Mouse (Mus musculus): Measurements from ENCODE around the gene Dgkg. TPM values are rescaled to one million over a fixed set of nuclear protein-coding genes. Genes with fewer than 3 reads are reported as not detected.

Gene Dgkg
- polyA plus RNA-seq, 1 experiment from 2014 or later = 0.47 TPM

DNA sequence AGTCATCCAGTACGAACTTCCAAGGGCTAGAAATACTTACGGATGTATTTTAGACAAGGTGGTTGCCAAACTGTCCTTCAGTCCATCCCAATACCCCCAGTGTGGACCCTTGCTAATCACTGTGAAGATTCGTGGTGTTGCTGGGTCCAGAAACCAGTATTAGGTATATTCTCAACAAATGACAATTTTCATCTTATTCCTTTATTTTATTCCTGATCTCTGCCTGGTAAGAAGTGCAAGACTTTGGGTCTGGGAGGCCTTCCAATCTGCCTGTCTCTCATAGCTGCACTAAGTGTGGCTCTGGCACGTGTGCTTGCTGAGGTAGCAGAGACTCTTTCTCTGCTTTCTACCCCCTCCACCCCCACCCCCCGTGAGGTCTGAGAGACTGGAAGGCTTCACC, 156.5 kb downstream of the Dgkg start:
- no peaks in the 10 kb centered on the region for H3K9me3 ChIP-seq (ENCODE audit: control insufficient read depth, low read length)
- H3K36me3 ChIP-seq (ENCODE audit: control insufficient read depth, insufficient read depth, low read length) = no peaks in the 10 kb centered on the region
- H3K27me3 ChIP-seq (ENCODE audit: control insufficient read depth, insufficient read depth, low read length) = no peaks in the 10 kb centered on the region
- H3K9ac ChIP-seq (ENCODE audit: low read length) = no peak overlapping the region
- H3K4me2 ChIP-seq (ENCODE audit: low read depth, low read length, severe bottlenecking) = no peak overlapping the region
- DNase-seq (ENCODE audit: low spot score) (no peak), ATAC-seq (replicated peaks; ENCODE audit: low FRiP score) (no peak)
- H3K4me3 ChIP-seq (ENCODE audit: low read depth, low read length) = no peak overlapping the region
- H3K27ac ChIP-seq (ENCODE audit: low read depth, low read length) = no peak overlapping the region
- H3K4me1 ChIP-seq (replicated peaks; ENCODE audit: control insufficient read depth, insufficient read depth, low read length) = no peaks in the 10 kb centered on the region
- WGBS = 86% methylated on average over 5 of the region's 5 CpGs

DNA sequence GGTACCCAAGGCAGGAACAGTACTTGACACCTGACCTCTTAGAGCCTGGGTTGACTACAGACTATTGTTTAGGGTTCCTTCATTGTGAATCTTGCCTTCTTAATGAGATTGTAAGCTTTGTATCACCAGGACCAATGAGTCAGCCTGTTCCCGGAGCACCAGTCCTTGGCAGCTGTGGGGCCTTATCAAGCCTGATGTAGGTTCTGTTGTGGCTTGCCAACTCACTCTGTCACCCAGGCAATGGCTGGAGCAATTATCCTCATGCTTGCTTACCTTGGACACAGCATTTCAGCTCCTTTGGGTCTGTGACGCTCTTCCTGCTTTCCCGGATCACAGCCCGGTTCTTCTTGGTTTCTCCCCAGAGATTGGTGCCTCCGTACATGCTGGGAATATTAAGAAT, 157.1 kb downstream of the Dgkg start:
- H3K27me3 ChIP-seq (ENCODE audit: control insufficient read depth, insufficient read depth, low read length) = no peaks in the 10 kb centered on the region
- no peaks in the 10 kb centered on the region for H3K9me3 ChIP-seq (ENCODE audit: control insufficient read depth, low read length)
- no peaks in the 10 kb centered on the region for H3K36me3 ChIP-seq (ENCODE audit: control insufficient read depth, insufficient read depth, low read length)
- DNase-seq (ENCODE audit: low spot score) = no peak
- ATAC-seq (replicated peaks; ENCODE audit: low FRiP score) = no peak
- H3K4me1 ChIP-seq (replicated peaks; ENCODE audit: control insufficient read depth, insufficient read depth, low read length) = no peaks in the 10 kb centered on the region
- H3K9ac ChIP-seq (ENCODE audit: low read length) = no peak overlapping the region
- H3K4me3 ChIP-seq (ENCODE audit: low read depth, low read length) = no peak overlapping the region
- H3K27ac ChIP-seq (ENCODE audit: low read depth, low read length) = no peak overlapping the region
- 92% methylated on average over 5 of the region's 5 CpGs for WGBS
- H3K4me2 ChIP-seq (ENCODE audit: low read depth, low read length, severe bottlenecking) = no peak overlapping the region

DNA sequence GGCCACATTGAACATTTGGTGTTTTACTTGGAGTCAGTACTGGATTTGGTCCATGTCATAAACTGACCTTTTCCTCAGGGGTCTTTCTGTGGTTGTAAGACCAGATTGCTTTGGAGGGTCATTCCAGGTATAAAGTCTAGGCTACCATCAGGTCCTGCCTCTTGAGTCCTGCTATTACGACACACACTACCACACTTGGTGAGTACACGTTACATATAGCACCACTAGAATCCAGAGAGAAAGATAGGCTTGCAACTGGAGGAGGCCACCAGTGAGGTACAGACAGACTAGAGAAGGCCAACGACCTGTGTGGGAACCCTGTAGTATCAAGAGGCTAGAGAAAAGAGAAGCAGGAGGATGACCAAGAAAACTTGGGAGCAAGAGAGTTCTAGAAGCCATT, 157.6 kb downstream of the Dgkg start:
- Histone ChIP-seq H3K9me3 (ENCODE audit: control insufficient read depth, low read length) (no peaks in the 10 kb centered on the region), H3K4me2 (ENCODE audit: low read depth, low read length, severe bottlenecking) (no peak overlapping the region), H3K36me3 (ENCODE audit: control insufficient read depth, insufficient read depth, low read length) (no peaks in the 10 kb centered on the region), H3K27ac (ENCODE audit: low read depth, low read length) (no peak overlapping the region), H3K27me3 (ENCODE audit: control insufficient read depth, insufficient read depth, low read length) (no peaks in the 10 kb centered on the region), H3K4me1 (replicated peaks; ENCODE audit: control insufficient read depth, insufficient read depth, low read length) (no peaks in the 10 kb centered on the region), H3K9ac (ENCODE audit: low read length) (no peak overlapping the region), H3K4me3 (ENCODE audit: low read depth, low read length) (no peak overlapping the region)
- ATAC-seq (replicated peaks; ENCODE audit: low FRiP score) (no peak), DNase-seq (ENCODE audit: low spot score) (no peak)
- WGBS = 90% methylated on average over 3 of the region's 3 CpGs

DNA sequence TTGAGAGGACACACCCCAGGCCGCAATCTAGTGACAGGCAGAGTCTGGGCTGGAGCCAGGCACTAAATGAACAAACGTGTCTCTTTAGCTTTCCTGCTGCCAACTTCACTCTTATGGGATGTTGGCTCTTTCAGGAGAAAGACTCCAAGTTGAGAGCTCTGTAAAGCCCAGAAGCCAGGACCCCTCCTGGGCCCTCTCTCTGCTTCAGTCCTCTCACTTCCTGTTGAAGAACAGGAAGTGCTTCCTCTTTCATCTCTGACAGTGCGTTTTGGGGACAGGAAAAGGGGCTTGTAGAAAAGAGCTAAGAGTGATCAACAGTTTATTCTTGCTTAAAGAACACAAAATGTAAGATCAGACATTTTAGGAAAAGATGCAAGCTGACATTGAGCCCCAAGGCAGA, 159.0 kb downstream of the Dgkg start:
- H3K9me3 ChIP-seq (ENCODE audit: control insufficient read depth, low read length) = no peaks in the 10 kb centered on the region
- no peak overlapping the region for H3K4me2 ChIP-seq (ENCODE audit: low read depth, low read length, severe bottlenecking)
- no peak for ATAC-seq (replicated peaks; ENCODE audit: low FRiP score)
- H3K9ac ChIP-seq (ENCODE audit: low read length) = no peak overlapping the region
- DNase-seq (ENCODE audit: low spot score) = no peak
- WGBS = 79% methylated on average over 3 of the region's 3 CpGs
- H3K4me3 ChIP-seq (ENCODE audit: low read depth, low read length) = no peak overlapping the region
- no peaks in the 10 kb centered on the region for H3K4me1 ChIP-seq (replicated peaks; ENCODE audit: control insufficient read depth, insufficient read depth, low read length)
- no peaks in the 10 kb centered on the region for H3K36me3 ChIP-seq (ENCODE audit: control insufficient read depth, insufficient read depth, low read length)
- H3K27ac ChIP-seq (ENCODE audit: low read depth, low read length) = no peak overlapping the region
- no peaks in the 10 kb centered on the region for H3K27me3 ChIP-seq (ENCODE audit: control insufficient read depth, insufficient read depth, low read length)

DNA sequence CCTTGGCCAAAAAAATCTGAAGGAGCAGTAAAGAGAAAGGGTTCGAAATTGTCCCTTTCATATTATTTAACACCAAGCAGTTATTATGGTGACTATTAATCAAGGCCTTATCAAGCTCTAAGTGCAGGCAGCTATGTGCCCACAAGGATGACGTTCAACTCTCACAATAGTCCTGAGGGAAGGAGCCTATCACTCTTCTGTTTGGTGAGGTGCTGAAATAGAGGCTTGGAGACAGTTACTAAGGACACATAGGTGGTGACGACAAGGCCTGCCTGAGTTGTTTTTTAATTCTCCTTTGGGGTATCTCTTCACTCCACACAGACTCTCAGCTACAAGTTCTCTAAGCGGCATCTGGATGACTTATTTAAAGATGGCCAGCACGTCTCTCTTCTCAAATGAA, 161.8 kb downstream of the Dgkg start:
- Histone ChIP-seq H3K4me1 (replicated peaks; ENCODE audit: control insufficient read depth, insufficient read depth, low read length) (no peaks in the 10 kb centered on the region), H3K27me3 (ENCODE audit: control insufficient read depth, insufficient read depth, low read length) (no peaks in the 10 kb centered on the region), H3K36me3 (ENCODE audit: control insufficient read depth, insufficient read depth, low read length) (no peaks in the 10 kb centered on the region), H3K4me2 (ENCODE audit: low read depth, low read length, severe bottlenecking) (no peak overlapping the region), H3K9ac (ENCODE audit: low read length) (no peak overlapping the region), H3K27ac (ENCODE audit: low read depth, low read length) (no peak overlapping the region), H3K9me3 (ENCODE audit: control insufficient read depth, low read length) (no peaks in the 10 kb centered on the region), H3K4me3 (ENCODE audit: low read depth, low read length) (no peak overlapping the region)
- peak; percentile 13 for DNase-seq (ENCODE audit: low spot score)
- ATAC-seq (replicated peaks; ENCODE audit: low FRiP score) = no peak
- 84% methylated on average over 5 of the region's 5 CpGs for WGBS

DNA sequence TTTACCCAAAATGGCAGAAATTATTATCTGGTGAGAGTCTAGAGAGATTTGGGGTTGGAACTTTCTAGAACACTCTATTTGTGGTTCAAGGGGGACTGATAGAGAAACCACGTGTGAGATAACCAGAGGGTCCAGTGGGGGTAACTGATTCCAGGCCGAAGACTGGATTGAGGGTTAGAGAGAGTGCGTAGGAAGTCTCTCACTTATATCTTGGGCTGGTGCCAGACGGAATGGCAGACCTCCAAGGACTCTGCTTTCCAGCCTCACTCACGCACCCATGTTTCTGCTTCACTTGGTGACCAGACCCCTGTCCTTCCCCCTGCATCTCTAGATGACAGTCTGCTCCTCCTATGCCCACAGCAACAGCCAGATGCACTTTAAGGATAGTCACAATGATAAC, 162.2 kb downstream of the Dgkg start:
- no peak for ATAC-seq (replicated peaks; ENCODE audit: low FRiP score)
- Histone ChIP-seq H3K36me3 (ENCODE audit: control insufficient read depth, insufficient read depth, low read length) (no peaks in the 10 kb centered on the region), H3K9me3 (ENCODE audit: control insufficient read depth, low read length) (no peaks in the 10 kb centered on the region), H3K27me3 (ENCODE audit: control insufficient read depth, insufficient read depth, low read length) (no peaks in the 10 kb centered on the region), H3K4me1 (replicated peaks; ENCODE audit: control insufficient read depth, insufficient read depth, low read length) (no peaks in the 10 kb centered on the region), H3K27ac (ENCODE audit: low read depth, low read length) (no peak overlapping the region), H3K4me2 (ENCODE audit: low read depth, low read length, severe bottlenecking) (no peak overlapping the region), H3K9ac (ENCODE audit: low read length) (no peak overlapping the region), H3K4me3 (ENCODE audit: low read depth, low read length) (no peak overlapping the region)
- WGBS = 86% methylated on average over 5 of the region's 5 CpGs
- DNase-seq (ENCODE audit: low spot score) = peak; percentile 11

DNA sequence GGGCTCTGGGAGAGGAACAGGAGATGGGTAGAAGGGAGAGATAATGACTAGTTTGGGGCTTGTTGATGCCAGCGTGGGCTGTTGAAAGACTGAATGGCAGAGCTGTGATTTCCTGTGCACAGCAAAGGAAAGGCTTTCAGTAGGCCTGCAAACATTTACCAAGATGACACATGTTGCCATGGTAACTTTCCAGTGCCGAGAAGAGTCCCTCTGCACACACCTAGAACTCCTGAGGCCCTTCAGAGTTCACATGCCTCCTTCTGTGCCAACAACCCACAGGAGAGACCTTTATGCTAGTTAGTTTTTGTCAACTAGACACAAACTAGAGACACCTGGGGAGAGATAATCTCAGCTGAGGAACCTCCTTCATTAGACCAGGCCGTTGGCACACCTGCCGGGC, 163.6 kb downstream of the Dgkg start:
- H3K4me3 ChIP-seq (ENCODE audit: low read depth, low read length) = no peak overlapping the region
- H3K4me2 ChIP-seq (ENCODE audit: low read depth, low read length, severe bottlenecking) = no peak overlapping the region
- ATAC-seq (replicated peaks; ENCODE audit: low FRiP score) = no peak
- H3K36me3 ChIP-seq (ENCODE audit: control insufficient read depth, insufficient read depth, low read length) = no peaks in the 10 kb centered on the region
- H3K27ac ChIP-seq (ENCODE audit: low read depth, low read length) = no peak overlapping the region
- 72% methylated on average over 4 of the region's 4 CpGs for WGBS
- no peak overlapping the region for H3K9ac ChIP-seq (ENCODE audit: low read length)
- no peaks in the 10 kb centered on the region for H3K9me3 ChIP-seq (ENCODE audit: control insufficient read depth, low read length)
- H3K27me3 ChIP-seq (ENCODE audit: control insufficient read depth, insufficient read depth, low read length) = no peaks in the 10 kb centered on the region
- no peaks in the 10 kb centered on the region for H3K4me1 ChIP-seq (replicated peaks; ENCODE audit: control insufficient read depth, insufficient read depth, low read length)
- DNase-seq (ENCODE audit: low spot score) = no peak

DNA sequence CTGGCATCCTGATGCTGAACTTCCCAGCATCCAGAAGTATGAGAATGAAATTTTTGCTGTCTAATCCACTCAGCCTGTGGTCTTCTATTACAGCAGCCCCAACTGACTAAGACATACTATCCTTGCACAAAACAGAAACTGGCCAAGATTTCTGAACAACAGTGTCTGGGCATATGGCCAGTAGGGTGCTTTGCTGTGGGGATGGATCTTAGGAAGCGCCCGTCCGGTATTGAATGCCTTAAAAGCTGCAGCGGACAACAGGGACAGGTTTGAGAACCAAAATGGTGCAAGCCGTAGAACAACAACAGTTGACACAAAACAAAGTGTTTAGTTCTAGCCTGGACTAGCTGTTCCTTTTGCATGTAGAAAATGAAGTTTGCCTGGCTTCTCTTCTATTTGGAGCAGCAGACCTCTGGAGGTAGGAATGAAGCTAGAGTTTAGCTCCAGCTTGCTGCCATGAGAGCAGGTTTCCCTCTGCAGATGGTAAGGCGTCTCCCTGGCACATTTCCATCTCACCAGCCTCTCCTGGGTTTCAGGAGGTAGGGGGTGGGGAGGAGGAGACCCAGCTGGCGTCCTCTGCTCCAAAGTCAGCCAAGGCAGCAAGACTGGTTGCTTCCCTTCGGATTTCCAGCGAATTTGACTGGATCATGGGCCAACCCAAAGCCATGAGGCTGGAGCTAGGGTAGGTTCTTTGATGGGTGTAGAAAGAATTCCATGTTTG, 165.4 kb downstream of the Dgkg start:
- no peak for DNase-seq (ENCODE audit: low spot score)
- 86% methylated on average over 9 of the region's 9 CpGs for WGBS

DNA sequence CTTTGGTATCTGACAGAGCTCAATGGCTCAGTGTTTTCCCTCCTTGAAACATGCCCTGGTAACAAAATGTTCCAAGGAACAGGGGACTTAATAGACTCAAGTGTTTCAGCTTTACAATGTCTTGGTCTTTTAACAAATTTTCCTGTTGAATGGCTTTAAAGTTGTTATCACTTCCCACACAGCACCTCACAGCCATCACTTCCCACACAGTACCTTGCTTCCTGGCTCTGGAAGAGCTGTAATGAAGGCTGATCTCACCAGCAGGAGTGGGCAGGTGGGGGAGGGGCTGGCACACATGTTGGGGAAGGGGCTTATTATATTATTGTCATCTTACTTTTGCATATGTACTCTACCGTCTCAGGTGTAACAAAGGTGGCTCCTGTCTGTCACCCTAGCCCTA, 173.1 kb downstream of the Dgkg start:
- H3K36me3 ChIP-seq (ENCODE audit: control insufficient read depth, insufficient read depth, low read length) = no peaks in the 10 kb centered on the region
- H3K4me1 ChIP-seq (replicated peaks; ENCODE audit: control insufficient read depth, insufficient read depth, low read length) = no peaks in the 10 kb centered on the region
- no peak for ATAC-seq (replicated peaks; ENCODE audit: low FRiP score)
- no peak overlapping the region for H3K4me3 ChIP-seq (ENCODE audit: low read depth, low read length)
- no peak overlapping the region for H3K9ac ChIP-seq (ENCODE audit: low read length)
- DNase-seq (ENCODE audit: low spot score) = no peak
- H3K9me3 ChIP-seq (ENCODE audit: control insufficient read depth, low read length) = no peaks in the 10 kb centered on the region
- H3K4me2 ChIP-seq (ENCODE audit: low read depth, low read length, severe bottlenecking) = no peak overlapping the region
- no peaks in the 10 kb centered on the region for H3K27me3 ChIP-seq (ENCODE audit: control insufficient read depth, insufficient read depth, low read length)
- H3K27ac ChIP-seq (ENCODE audit: low read depth, low read length) = no peak overlapping the region
- WGBS = 73% methylated on average over 1 of the region's 1 CpGs

More for the DNA sequence above, 165.4 kb downstream of the Dgkg start:
- ATAC-seq (replicated peaks; ENCODE audit: low FRiP score) = no peak
- H3K27ac ChIP-seq (ENCODE audit: low read depth, low read length) = no peak overlapping the region
- no peaks in the 10 kb centered on the region for H3K9me3 ChIP-seq (ENCODE audit: control insufficient read depth, low read length)
- H3K4me3 ChIP-seq (ENCODE audit: low read depth, low read length) = no peak overlapping the region
- no peaks in the 10 kb centered on the region for H3K4me1 ChIP-seq (replicated peaks; ENCODE audit: control insufficient read depth, insufficient read depth, low read length)
- no peak overlapping the region for H3K4me2 ChIP-seq (ENCODE audit: low read depth, low read length, severe bottlenecking)
- no peaks in the 10 kb centered on the region for H3K27me3 ChIP-seq (ENCODE audit: control insufficient read depth, insufficient read depth, low read length)
- no peaks in the 10 kb centered on the region for H3K36me3 ChIP-seq (ENCODE audit: control insufficient read depth, insufficient read depth, low read length)
- H3K9ac ChIP-seq (ENCODE audit: low read length) = no peak overlapping the region
